17 mouse cellular contexts compared by ENCODE assay signal in the genomic region with DNA sequence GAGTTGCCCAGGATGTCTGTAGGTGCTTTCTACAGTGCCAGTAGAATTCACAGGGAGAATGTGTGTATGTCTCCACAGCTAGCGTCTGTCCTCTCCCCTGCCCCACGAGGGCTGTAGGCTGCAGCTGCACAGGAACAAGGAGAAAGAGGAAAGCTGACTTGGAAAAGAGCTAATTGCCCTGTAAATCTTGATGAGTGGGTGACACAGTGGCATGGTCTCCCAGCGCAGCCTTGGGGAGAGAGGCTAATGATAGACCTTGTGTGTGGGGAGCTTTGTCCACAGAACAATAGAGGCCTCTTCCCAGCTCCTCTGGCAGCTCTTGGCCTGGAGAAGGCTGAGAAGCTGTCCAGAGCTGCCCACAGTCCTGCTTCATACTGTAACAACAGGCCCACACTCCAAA.
DNase-seq lines count a peak whose midpoint lies in the region; ATAC-seq and TF ChIP-seq lines count a peak whose summit lies in the region.
"Had no signal": no experiment of that assay in that cellular context is flagged by ENCODE, and none has a peak within 500 bp of the region (broad histone marks: within the 10 kb centered on the region; RNA-seq: fewer than 3 reads in every experiment).

No protein-coding gene starts in this region.

- no peak for TF ChIP-seq POLR2A in olfactory bulb, adult 2 months (IDR thresholded peaks at IDR 0.05; ENCODE audit: insufficient read depth, low read depth, low read length)

- H3K4me3 ChIP-seq in stomach, embryonic 15.5 days (replicated peaks) = no peak overlapping the region
- H3K4me3 ChIP-seq in stomach, postnatal 0 days (ENCODE audit: low read depth, low read length) = no peak overlapping the region
- H3K4me3 ChIP-seq in forebrain, postnatal 0 days (ENCODE audit: low read depth, low read length) = no peak overlapping the region
- H3K4me3 ChIP-seq in olfactory bulb, adult 2 months (ENCODE audit: insufficient read depth, low read depth, low read length) = no peak overlapping the region
- H3K4me3 ChIP-seq: heart, embryonic 12.5 days; limb, embryonic 12.5 days; liver, embryonic 13.5 days; lung, embryonic 15.5 days; midbrain, embryonic 15.5 days had no signal

- H3K27ac ChIP-seq in stomach, embryonic 15.5 days = no peak overlapping the region
- no peak overlapping the region for H3K27ac ChIP-seq in stomach, postnatal 0 days (replicated peaks)
- H3K27ac ChIP-seq in forebrain, postnatal 0 days (ENCODE audit: low read depth, low read length) = no peak overlapping the region
- H3K27ac ChIP-seq in olfactory bulb, adult 2 months (ENCODE audit: insufficient read depth, low read depth, low read length) = peak overlapping the region; percentile 61
- H3K27ac ChIP-seq: limb, embryonic 12.5 days; lung, embryonic 15.5 days; midbrain, embryonic 15.5 days had no signal

- peaks cover 11% of the 10 kb centered on the region; the same call in 1 of the 2 replicates for H3K36me3 ChIP-seq in stomach, embryonic 15.5 days
- peaks cover 12% of the 10 kb centered on the region for H3K36me3 ChIP-seq in stomach, postnatal 0 days (ENCODE audit: control insufficient read depth, insufficient read depth, low read length)
- H3K36me3 ChIP-seq in forebrain, postnatal 0 days (ENCODE audit: insufficient read depth) = peaks cover 29% of the 10 kb centered on the region

- no peaks in the 10 kb centered on the region for H3K27me3 ChIP-seq in stomach, embryonic 15.5 days (replicated peaks)
- H3K27me3 ChIP-seq in stomach, postnatal 0 days (ENCODE audit: control insufficient read depth, insufficient read depth, low read length) = no peaks in the 10 kb centered on the region
- H3K27me3 ChIP-seq in forebrain, postnatal 0 days (ENCODE audit: insufficient read depth, low read length) = no peaks in the 10 kb centered on the region
- H3K27me3 ChIP-seq: heart, embryonic 12.5 days; limb, embryonic 12.5 days; liver, embryonic 13.5 days; lung, embryonic 15.5 days; midbrain, embryonic 15.5 days had no signal

- no peak for TF ChIP-seq CTCF in stomach, postnatal 0 days (IDR thresholded peaks at IDR 0.05; ENCODE audit: low read depth)
- no peak for TF ChIP-seq CTCF in forebrain, postnatal 0 days (IDR thresholded peaks at IDR 0.05; ENCODE audit: low read depth)
- TF ChIP-seq CTCF in olfactory bulb, adult 2 months (IDR thresholded peaks at IDR 0.05; ENCODE audit: insufficient read depth, low read depth, low read length) = no peak

- no peak overlapping the region for H3K4me2 ChIP-seq in stomach, embryonic 15.5 days
- no peak overlapping the region for H3K4me2 ChIP-seq in stomach, postnatal 0 days (replicated peaks; ENCODE audit: low read depth)
- no peak overlapping the region for H3K4me2 ChIP-seq in forebrain, postnatal 0 days (ENCODE audit: low read depth)
- H3K4me2 ChIP-seq: heart, embryonic 12.5 days; limb, embryonic 12.5 days; liver, embryonic 13.5 days; lung, embryonic 15.5 days; midbrain, embryonic 15.5 days had no signal

- DNase-seq in layer of hippocampus, adult 11-12 months (ENCODE audit: low spot score) = peak; percentile 15
- no peak for DNase-seq in layer of hippocampus, adult 9-10 months (ENCODE audit: low spot score)
- no peak for DNase-seq in stomach, postnatal 0 days (ENCODE audit: low spot score)
- peak; percentile 13 for DNase-seq in forebrain, postnatal 0 days
- no peak for DNase-seq in lung, postnatal 36 days
- DNase-seq in urinary bladder, adult 18-20 months (ENCODE audit: low spot score in 2 of 2) = no peak
- DNase-seq: cerebellum, postnatal 10 days; kidney, adult 9 months; kidney, postnatal 4 days; liver, embryonic 13.5 days; right cerebral cortex, postnatal 14 days had no signal

- peak; percentile 22; the same call in 1 of the 2 replicates for ATAC-seq in stomach, embryonic 15.5 days (ENCODE audit: insufficient read depth, low FRiP score, low read depth)
- ATAC-seq in stomach, postnatal 0 days (ENCODE audit: low FRiP score, low TSS enrichment) = no peak
- ATAC-seq in forebrain, postnatal 0 days = peak; percentile 42; the same call in 1 of the 2 replicates
- ATAC-seq: midbrain, embryonic 15.5 days had no signal

- 79% methylated on average over 3 of the region's 3 CpGs for WGBS in stomach, embryonic 15.5 days
- 85% methylated on average over 3 of the region's 3 CpGs for WGBS in stomach, postnatal 0 days
- 34% methylated on average over 3 of the region's 3 CpGs for WGBS in forebrain, postnatal 0 days
- WGBS in olfactory bulb, adult 2 months = 24% methylated on average over 3 of the region's 3 CpGs

- no peak overlapping the region for H3K9ac ChIP-seq in stomach, embryonic 15.5 days
- no peak overlapping the region for H3K9ac ChIP-seq in stomach, postnatal 0 days (ENCODE audit: low read length)
- no peak overlapping the region for H3K9ac ChIP-seq in forebrain, postnatal 0 days
- H3K9ac ChIP-seq: heart, embryonic 12.5 days; limb, embryonic 12.5 days; liver, embryonic 13.5 days; lung, embryonic 15.5 days; midbrain, embryonic 15.5 days had no signal

- H3K9me3 ChIP-seq in stomach, embryonic 15.5 days = no peaks in the 10 kb centered on the region
- H3K9me3 ChIP-seq in stomach, postnatal 0 days (ENCODE audit: control insufficient read depth, low read length) = no peaks in the 10 kb centered on the region
- H3K9me3 ChIP-seq in forebrain, postnatal 0 days (ENCODE audit: low read length) = no peaks in the 10 kb centered on the region
- H3K9me3 ChIP-seq: heart, embryonic 12.5 days; limb, embryonic 12.5 days; liver, embryonic 13.5 days; lung, embryonic 15.5 days; midbrain, embryonic 15.5 days had no signal

- no peaks in the 10 kb centered on the region for H3K4me1 ChIP-seq in stomach, embryonic 15.5 days
- no peaks in the 10 kb centered on the region for H3K4me1 ChIP-seq in stomach, postnatal 0 days (replicated peaks; ENCODE audit: control insufficient read depth, insufficient read depth)
- H3K4me1 ChIP-seq in forebrain, postnatal 0 days (ENCODE audit: insufficient read depth) = no peaks in the 10 kb centered on the region
- peaks cover 11% of the 10 kb centered on the region for H3K4me1 ChIP-seq in olfactory bulb, adult 2 months (ENCODE audit: control insufficient read depth, insufficient read depth, low read length)
- H3K4me1 ChIP-seq: heart, embryonic 12.5 days; limb, embryonic 12.5 days; liver, embryonic 13.5 days; lung, embryonic 15.5 days; midbrain, embryonic 15.5 days had no signal

- TF ChIP-seq EP300 in stomach, postnatal 0 days (optimal IDR thresholded peaks at IDR 0.05) = no peak

Comparison
In these comparisons a context has a peak if more than half of its experiments do, and no peak if none do; other contexts are left out.
1. DNase-seq: peak in layer of hippocampus, adult 11-12 months (single experiment) and forebrain, postnatal 0 days (single experiment); none in layer of hippocampus, adult 9-10 months (single experiment), stomach, postnatal 0 days (single experiment), lung, postnatal 36 days (single experiment) and urinary bladder, adult 18-20 months (0 of 2).